Mouse (Mus musculus) Patski (cell line): ENCODE data around the gene Xrcc1. TPM values are rescaled to one million over a fixed set of nuclear protein-coding genes. Genes with fewer than 3 reads are reported as not detected.
A peak's percentile ranks its signal among the peaks of the same experiment; 100 is the strongest.
"Not testable (repeated sequence)": the region's sequence is repeated elsewhere in the genome, so short reads cannot be mapped to it uniquely, and the experiment has no call there.

Source experiments
- ATAC-seq: fragments of 100-300 bp; one replicate; pipeline ENCODE4 v1.8.0; 2021
- CTCF ChIA-PET: fragments of 350-600 bp; sonication (Branson Sonifier 250); formaldehyde crosslinking; loops from one replicate; lab custom pipeline; 2022; ENCODE audit warnings: inconsistent platforms; lab: Charles Lee
- POLR2A ChIA-PET: fragments of 350-600 bp; sonication (Branson Sonifier 250); formaldehyde crosslinking; loops from one replicate; lab custom pipeline; 2022; ENCODE audit warnings: antibody characterized with exemption, inconsistent platforms; lab: Charles Lee
- DNase-seq: peaks from one replicate; pipeline ENCODE4 v3.0.0-alpha.2; 2011; ENCODE audit warnings: low read depth, low spot score
- H3K27me3 ChIP-seq: fragments of 371-371 bp; one replicate; pipeline ENCODE4 v1.5.1; 2021
- CTCF ChIP-seq: fragments of 100-300 bp; IDR thresholded peaks from one replicate; pipeline ENCODE4 v1.5.1; 2021
- in situ Hi-C: fragments of 300-500 bp; cut with MboI; formaldehyde crosslinking; loops from 3 replicates; pipeline ENCODE4 v1.11.1; 2018; ENCODE audit warnings: low pct_unique_long_range_greater_than_20kb, mixed read lengths
- polyA plus RNA-seq: library from polyadenylated mRNA; unstranded; gene quantifications from one replicate; pipeline ENCODE4 v1.2.3, GENCODE M21; 2021

The Xrcc1 gene
- polyA plus RNA-seq, 1 experiment from 2014 or later, result 60.3 TPM

- ChIA-PET POLR2A (no interaction called here), CTCF (interaction anchor here (1.5 kb wide), 1 partner anchor 10 kb away, joined by 4 read pairs; no protein-coding TSS in a partner anchor)
- no peak for ATAC-seq
- DNase-seq, result no peak
- no peaks in the 10 kb centered on the region for H3K27me3 ChIP-seq
- in situ Hi-C loops, result no loop called here
- no peak for TF ChIP-seq CTCF
These were observed 62.5 kb downstream of the Xrcc1 start for GRCm38 (mm10) chr7:24608561-24608960.

DNA sequence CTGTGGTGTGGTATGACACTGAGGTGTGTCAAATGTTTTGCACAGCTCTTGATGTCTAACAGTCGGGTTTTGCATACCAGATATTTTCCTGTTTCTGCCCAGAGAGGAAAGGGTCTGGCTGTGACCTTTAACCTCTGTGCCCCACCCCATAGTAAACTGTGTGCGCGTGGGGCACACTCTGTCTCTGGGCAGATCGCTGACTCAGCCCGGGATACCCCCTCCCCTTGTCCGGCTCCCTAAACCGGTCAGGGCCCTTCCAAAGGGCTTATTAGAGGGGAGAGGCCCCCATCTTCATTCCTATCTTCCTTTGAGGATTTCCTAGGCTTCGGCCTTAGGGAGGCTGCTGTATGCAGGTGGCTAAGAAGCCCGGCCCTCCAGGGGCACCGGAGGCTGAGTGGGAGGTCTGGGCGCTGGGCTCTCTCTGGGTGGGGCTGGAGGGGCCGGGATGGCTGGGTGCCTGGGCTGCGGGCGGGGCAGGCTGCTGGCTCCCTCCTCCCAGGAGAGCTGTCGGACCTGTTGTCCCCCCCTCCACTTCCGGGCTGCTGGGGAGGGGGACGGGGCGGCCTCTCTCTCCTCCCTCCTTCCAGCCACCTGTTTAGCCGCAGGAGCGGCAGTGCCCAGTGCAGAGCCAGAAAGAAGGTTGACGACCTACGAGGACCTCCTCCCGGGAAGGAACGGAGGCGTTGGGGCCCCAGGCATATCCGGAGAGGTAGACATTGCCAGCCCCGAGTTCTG lies 64.2 kb downstream of the Xrcc1 start, which contains the start of gene Phldb3:
Gene Phldb3 (plus strand): TSS at position 620 of the 735 bp plus-strand sequence.
- POLR2A ChIA-PET, result no interaction called here
- in situ Hi-C loops, result no loop called here
- ATAC-seq (no peak), DNase-seq (no peak)
- no peak for TF ChIP-seq CTCF
- CTCF ChIA-PET, result interaction anchor here (1.0 to 4.1 kb wide), 5 partner anchors 9 to 52 kb away, joined by 3 to 21 read pairs (median 5); no protein-coding TSS in a partner anchor
- no peaks in the 10 kb centered on the region for H3K27me3 ChIP-seq

DNA sequence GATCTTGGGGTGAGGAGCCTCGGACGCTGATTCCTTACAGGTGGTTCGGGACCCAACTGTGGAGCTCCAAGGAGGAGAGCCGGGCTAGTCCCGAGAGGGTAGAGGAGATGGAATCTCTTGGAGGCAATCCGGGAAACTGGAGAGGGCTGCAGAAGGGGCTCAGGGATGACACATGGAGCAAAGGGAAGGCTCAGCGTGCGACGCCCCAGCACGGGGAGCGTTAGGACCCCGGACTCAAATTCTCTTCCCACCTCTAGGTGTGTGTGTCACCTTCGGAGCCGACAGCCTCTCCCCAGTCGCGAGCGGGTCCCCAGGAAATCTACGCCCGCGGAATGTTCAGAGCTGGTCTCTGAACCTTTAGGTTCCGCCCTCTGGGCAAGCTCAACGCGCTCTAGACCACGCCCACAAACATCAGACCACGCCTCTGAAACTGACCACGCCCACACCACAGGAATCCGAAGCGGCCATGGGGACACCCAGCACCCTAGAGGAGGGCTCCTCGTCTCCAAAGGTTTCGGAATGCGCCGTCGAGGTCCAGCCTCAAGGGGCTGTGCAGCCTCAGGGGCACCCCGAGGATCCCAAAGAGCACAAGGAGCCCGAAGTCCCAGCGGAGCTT lies 64.9 kb downstream of the Xrcc1 start:
- ChIA-PET POLR2A (no interaction called here), CTCF (interaction anchor here (1.2 to 4.1 kb wide), 3 partner anchors 10 to 52 kb away, joined by 3 to 21 read pairs (median 5); no protein-coding TSS in a partner anchor)
- DNase-seq (no peak), ATAC-seq (peak; percentile 48)
- H3K27me3 ChIP-seq, result no peaks in the 10 kb centered on the region
- in situ Hi-C loops, result no loop called here
- no peak for TF ChIP-seq CTCF

DNA sequence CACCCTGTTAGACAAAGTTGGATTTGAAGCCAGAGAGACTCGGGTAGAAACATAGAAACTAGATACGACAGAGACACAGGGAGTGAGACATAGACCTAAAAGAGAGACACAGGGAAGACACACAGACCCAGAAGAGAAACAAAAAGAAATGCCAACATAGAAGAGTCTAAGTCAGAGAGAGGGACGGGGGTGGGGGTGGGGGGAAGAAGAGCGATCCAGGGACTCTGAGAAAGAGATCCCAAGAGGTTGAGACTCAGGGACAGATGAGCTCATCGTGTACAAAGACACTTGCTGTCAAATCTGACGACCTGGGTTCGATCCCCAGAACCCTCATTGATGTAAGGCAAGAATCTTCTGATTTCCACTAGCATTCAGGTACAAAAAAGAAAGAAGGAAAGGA lies 65.6 kb downstream of the Xrcc1 start:
- DNase-seq (no peak), ATAC-seq (no peak)
- in situ Hi-C loops, result no loop called here
- TF ChIP-seq CTCF, result no peak
- ChIA-PET POLR2A (no interaction called here), CTCF (interaction anchor here (1.7 to 4.1 kb wide), 2 partner anchors 10 to 13 kb away, joined by 5 to 21 read pairs; no protein-coding TSS in a partner anchor)
- H3K27me3 ChIP-seq, result no peaks in the 10 kb centered on the region

- DNase-seq, result no peak
- ChIA-PET CTCF (interaction anchor here (4.1 kb wide), 1 partner anchor 11 kb away, joined by 21 read pairs; no protein-coding TSS in a partner anchor), POLR2A (no interaction called here)
- no peak for TF ChIP-seq CTCF
- in situ Hi-C loops, result no loop called here
- no peaks in the 10 kb centered on the region for H3K27me3 ChIP-seq
- no peak for ATAC-seq
These were observed 66.3 kb downstream of the Xrcc1 start for GRCm38 (mm10) chr7:24612308-24612910.

DNA sequence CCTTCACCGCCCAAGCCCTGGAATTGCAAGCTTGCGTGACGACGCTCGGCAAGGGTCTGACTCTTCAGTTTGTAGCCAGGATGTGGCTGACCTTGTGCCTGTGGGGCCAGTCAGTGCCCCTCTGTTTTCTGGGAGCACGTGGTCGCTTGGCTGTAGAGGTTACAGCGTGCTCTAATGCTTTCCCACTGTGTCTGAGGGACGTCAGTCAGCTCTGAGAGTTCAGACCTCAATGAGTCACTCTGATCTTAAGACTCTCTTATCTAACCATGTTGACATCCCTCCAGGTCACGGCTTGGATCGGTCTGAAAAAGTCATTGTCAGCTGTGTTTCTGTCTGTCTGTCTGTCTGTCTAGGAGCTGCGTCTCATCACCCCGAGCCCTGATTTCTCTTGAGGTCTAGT lies 68.7 kb downstream of the Xrcc1 start:
- in situ Hi-C loops, result no loop called here
- DNase-seq (no peak), ATAC-seq (no peak)
- no peaks in the 10 kb centered on the region for H3K27me3 ChIP-seq
- TF ChIP-seq CTCF, result no peak
- ChIA-PET CTCF (interaction anchor here (0.7 to 2.0 kb wide), 2 partner anchors 14 to 27 kb away, joined by 4 to 6 read pairs; no protein-coding TSS in a partner anchor), POLR2A (no interaction called here)

DNA sequence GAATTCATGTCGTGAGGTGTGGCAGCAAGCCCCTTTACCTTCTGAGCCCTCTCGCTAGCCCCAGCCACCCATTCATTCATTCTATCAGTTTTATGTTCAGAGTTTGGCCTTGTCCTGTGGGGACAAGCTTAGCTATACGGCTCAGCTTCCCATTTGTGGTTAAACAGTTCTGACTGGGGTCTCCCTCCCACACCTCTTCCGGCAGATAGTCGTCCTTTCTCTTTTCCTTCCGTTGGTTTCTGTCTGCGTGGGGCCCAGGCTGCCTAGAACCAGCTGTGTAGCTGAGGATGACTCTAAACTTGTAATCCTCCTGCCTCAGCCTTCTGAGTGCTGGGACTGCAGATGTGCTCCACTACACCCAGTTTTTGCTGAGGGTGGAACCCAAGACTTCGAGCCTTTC lies 71.7 kb downstream of the Xrcc1 start:
- CTCF ChIA-PET, result interaction anchor here (1.5 kb wide), 1 partner anchor 24 kb away, joined by 6 read pairs; no protein-coding TSS in a partner anchor
- DNase-seq (no peak), ATAC-seq (no peak)
- H3K27me3 ChIP-seq, result no peaks in the 10 kb centered on the region
- in situ Hi-C loops, result no loop called here
- TF ChIP-seq CTCF, result no peak
- POLR2A ChIA-PET, result interaction anchor here (0.6 kb wide), 1 partner anchor 23 kb away, joined by 7 read pairs; no protein-coding TSS in a partner anchor

DNA sequence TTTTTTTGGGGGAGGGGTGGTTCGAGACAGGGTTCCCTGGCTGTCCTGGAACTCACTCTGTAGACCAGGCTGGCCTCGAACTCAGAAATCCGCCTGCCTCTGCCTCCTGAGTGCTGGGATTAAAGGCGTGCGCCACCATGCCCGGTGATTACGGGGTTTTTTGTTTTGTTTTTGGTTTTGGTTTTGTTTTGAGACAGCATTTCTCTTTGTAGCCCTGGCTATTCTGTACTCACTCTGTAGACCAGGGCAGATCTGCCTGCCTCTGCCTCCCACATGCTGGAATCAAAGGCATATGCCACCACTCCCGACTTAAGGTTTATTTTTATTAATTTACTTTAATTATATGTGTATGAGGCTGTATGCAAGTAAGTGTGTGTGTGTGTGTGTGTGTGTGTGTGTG lies 72.3 kb downstream of the Xrcc1 start:
- DNase-seq, H3K27me3 ChIP-seq, ATAC-seq, in situ Hi-C loops, POLR2A ChIA-PET: not testable (repeated sequence)
- CTCF ChIA-PET, result interaction anchor here (1.4 to 2.0 kb wide), 4 partner anchors 10 to 44 kb away, joined by 3 to 7 read pairs (median 5); no protein-coding TSS in a partner anchor

DNA sequence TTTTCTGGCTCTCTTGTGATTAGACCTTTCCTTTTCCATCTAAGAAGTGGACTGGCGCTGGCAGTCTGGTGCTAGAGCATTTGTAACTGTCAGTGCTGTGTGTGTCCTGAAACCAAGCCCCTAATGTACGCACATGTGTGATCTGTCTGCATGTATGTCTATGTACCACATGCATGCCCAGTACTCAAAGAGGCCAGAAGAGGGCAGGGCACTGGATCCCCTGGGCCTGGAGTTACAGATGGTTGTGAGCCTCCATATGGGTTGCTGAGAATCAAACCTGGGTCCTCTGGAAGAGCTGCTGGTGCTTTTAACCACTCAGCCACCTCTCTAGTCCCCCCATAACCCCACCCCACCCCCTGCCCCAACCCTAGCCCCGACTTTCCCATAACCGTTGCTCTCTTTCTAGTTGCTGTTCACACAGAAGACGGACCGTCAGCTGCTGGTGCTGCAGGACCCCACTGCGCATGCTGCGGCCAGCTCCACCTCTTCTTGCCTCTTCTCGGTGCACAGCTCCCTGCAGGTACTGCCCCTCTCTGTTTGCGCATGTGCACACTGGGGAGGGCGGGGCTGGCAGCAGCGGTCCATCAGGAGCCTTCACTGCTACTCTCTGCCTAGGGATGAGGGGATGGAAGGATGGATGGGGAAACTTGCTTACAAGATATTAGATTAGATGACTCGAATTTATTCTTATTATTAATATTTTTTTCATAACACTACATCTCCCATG lies 73.7 kb downstream of the Xrcc1 start:
- POLR2A ChIA-PET, result no interaction called here
- no peak for TF ChIP-seq CTCF
- CTCF ChIA-PET, result interaction anchor here (1.4 to 2.0 kb wide), 3 partner anchors 8 to 43 kb away, joined by 3 to 7 read pairs (median 4); no protein-coding TSS in a partner anchor
- ATAC-seq (no peak), DNase-seq (no peak)
- no peaks in the 10 kb centered on the region for H3K27me3 ChIP-seq
- in situ Hi-C loops, result no loop called here

DNA sequence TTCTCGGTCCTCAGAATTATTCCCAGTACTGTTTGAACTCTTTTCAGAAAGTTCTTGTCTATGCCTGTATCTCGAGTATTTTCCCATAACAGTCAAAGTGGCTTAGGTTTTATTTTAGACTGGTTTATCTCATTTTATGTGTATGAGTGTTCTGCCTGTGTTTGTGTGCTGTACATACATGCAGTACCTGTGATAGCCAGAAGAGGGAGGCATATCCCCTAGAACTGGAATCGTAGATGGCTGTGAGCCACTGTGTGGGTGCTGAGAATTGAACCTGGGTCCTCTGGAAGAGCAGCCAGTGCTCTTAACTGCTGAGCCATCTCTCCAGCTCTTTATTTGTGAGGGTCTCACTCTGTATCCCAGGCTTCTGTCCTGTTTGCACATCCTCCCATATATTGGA lies 75.1 kb downstream of the Xrcc1 start:
- POLR2A ChIA-PET, result no interaction called here
- ATAC-seq (no peak), DNase-seq (no peak)
- in situ Hi-C loops, result no loop called here
- no peak for TF ChIP-seq CTCF
- no peaks in the 10 kb centered on the region for H3K27me3 ChIP-seq
- CTCF ChIA-PET, result no interaction called here
